Mouse (Mus musculus): ENCODE results near the gene Nbea. TPM values are rescaled to one million over a fixed set of nuclear protein-coding genes. Genes with fewer than 3 reads are reported as not detected.

The Nbea gene
- polyA plus RNA-seq, 1 experiment from 2014 or later, result 31.0 TPM

- Histone ChIP-seq H3K4me3 (replicated peaks) (no peak overlapping the region), H3K9ac (no peak overlapping the region), H3K27me3 (no peaks in the 10 kb centered on the region), H3K36me3 (replicated peaks) (0 out of 2 replicates have a peak, but pooled peaks cover 2% of the 10 kb centered on the region), H3K4me1 (no peaks in the 10 kb centered on the region; the same call in none of the 2 replicates), H3K9me3 (no peaks in the 10 kb centered on the region), H3K27ac (no peak overlapping the region), H3K4me2 (no peak overlapping the region)
- no peak for ATAC-seq (ENCODE audit: low FRiP score)
- 90% methylated on average over 6 of the region's 6 CpGs for WGBS
These were observed 366.7 kb downstream of the Nbea start for GRCm38 (mm10) chr3:55816638-55817375.

DNA sequence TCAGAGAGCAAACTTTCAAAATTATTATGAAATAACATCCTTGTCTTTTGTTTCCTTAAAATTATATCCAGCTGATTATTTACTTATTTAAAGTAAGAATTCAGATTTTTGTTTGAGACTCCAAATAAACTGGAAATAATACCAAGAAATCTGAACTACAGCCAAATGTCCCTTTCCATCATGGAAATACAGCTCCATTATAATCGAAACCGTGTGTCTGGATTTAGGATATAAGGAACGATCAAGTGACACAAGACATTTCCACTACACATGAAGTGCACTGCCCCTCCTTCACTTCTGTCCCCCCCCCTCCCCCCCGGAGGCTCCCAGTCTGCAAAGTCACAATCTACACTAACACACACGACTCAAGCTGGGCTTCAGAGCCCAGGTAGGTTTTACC, 367.4 kb downstream of the Nbea start:
- WGBS, result 74% methylated on average over 5 of the region's 5 CpGs
- Histone ChIP-seq H3K9me3 (no peaks in the 10 kb centered on the region), H3K9ac (no peak overlapping the region), H3K27ac (no peak overlapping the region), H3K4me1 (no peaks in the 10 kb centered on the region; the same call in none of the 2 replicates), H3K4me2 (no peak overlapping the region), H3K36me3 (replicated peaks) (0 out of 2 replicates have a peak, but pooled peaks cover 2% of the 10 kb centered on the region), H3K27me3 (no peaks in the 10 kb centered on the region), H3K4me3 (replicated peaks) (no peak overlapping the region)
- no peak for ATAC-seq (ENCODE audit: low FRiP score)

DNA sequence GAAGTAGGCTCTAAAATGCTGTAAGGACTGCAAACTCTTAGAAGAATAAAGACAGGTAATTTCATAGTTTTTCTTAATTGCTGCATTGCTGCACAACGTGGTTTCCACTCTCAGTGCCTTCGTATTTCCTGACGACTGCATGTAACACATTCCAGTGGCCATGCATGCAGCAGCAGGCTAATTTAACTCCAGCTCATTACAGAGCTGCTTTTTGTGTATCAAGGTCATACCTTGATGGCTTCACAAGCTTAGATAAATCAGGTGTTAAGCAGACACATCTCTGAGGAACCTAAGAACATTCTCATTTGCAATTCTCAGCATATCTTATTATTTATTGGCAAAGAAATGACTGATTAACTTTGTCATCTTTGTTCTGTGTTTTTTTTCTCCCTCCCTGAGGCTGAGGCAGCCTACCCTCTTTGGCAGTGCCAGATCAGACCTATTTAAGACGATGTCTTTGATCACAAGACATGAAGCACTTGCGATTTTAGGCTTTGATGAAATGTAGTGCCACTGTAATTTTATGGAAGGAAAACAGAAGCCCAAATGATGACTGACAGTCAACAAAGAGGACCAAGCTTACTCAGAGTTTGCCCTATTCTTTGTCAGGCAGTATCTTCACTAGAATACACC, 368.4 kb downstream of the Nbea start:
- H3K27me3 ChIP-seq, result no peaks in the 10 kb centered on the region
- H3K36me3 ChIP-seq (replicated peaks), result 0 out of 2 replicates have a peak, but pooled peaks cover 2% of the 10 kb centered on the region
- 67% methylated on average over 5 of the region's 5 CpGs for WGBS
- no peak overlapping the region for H3K4me2 ChIP-seq
- H3K9me3 ChIP-seq, result no peaks in the 10 kb centered on the region
- no peak overlapping the region for H3K9ac ChIP-seq
- H3K27ac ChIP-seq, result no peak overlapping the region
- H3K4me3 ChIP-seq (replicated peaks), result no peak overlapping the region
- H3K4me1 ChIP-seq, result no peaks in the 10 kb centered on the region; the same call in none of the 2 replicates
- no peak; the same call in 1 of the 2 replicates for ATAC-seq (ENCODE audit: low FRiP score)

DNA sequence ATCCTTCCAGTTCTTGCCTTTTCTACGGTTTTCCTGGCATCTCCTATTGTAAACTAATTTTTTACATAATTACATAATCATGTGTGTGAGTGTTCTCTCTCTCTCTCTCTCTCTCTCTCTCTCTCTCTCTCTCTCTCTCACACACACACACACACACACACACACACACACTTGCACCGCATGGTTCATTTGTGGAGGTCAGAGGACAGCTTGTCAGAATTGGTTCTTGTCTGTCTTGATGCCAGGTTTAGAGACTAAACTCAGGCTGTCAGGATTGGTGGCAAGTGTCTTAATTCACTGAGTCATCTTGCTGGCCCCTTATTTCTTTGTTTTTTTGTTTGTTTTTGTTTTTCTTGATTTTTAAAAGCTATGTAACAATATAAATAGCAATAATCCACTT, 388.7 kb downstream of the Nbea start:
- no peak overlapping the region for H3K9ac ChIP-seq
- peaks cover 3% of the 10 kb centered on the region; the same call in 1 of the 2 replicates for H3K4me1 ChIP-seq
- H3K36me3 ChIP-seq (replicated peaks), result no peaks in the 10 kb centered on the region
- ATAC-seq (ENCODE audit: low FRiP score), result no peak
- H3K4me3 ChIP-seq (replicated peaks), result no peak overlapping the region
- 74% methylated on average over 2 of the region's 2 CpGs for WGBS
- H3K9me3 ChIP-seq, result no peaks in the 10 kb centered on the region
- no peak overlapping the region for H3K4me2 ChIP-seq
- peaks cover 19% of the 10 kb centered on the region for H3K27me3 ChIP-seq
- no peak overlapping the region for H3K27ac ChIP-seq

GRCm38 (mm10) chr3:55793842-55794575, 389.5 kb downstream of the Nbea start:
- H3K4me1 ChIP-seq, result peaks cover 10% of the 10 kb centered on the region; the same call in 1 of the 2 replicates
- H3K4me2 ChIP-seq, result no peak overlapping the region
- no peaks in the 10 kb centered on the region for H3K36me3 ChIP-seq (replicated peaks)
- no peak for ATAC-seq (ENCODE audit: low FRiP score)
- no peaks in the 10 kb centered on the region for H3K9me3 ChIP-seq
- 71% methylated on average over 7 of the region's 7 CpGs for WGBS
- H3K4me3 ChIP-seq (replicated peaks), result no peak overlapping the region
- H3K27ac ChIP-seq, result no peak overlapping the region
- peaks cover 27% of the 10 kb centered on the region for H3K27me3 ChIP-seq
- H3K9ac ChIP-seq, result no peak overlapping the region

DNA sequence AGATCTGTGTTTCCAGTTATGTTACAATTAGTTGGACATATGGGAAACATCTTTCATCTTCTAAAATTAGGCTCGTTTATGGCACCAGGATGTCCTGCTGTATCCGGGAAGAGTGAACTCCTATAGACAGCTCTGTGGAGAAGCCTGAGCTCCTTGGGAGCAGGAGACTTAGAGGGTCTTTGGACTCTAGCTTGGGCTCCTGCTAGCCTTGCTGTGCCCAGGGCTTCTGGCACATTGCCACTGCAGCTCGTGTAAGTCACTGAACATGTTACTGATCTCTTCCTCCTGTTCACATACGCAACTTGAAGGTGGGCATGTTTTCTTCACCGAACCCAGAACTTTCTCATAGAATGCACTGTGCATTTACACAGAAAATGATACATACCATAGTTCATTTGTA, 391.2 kb downstream of the Nbea start:
- Histone ChIP-seq H3K4me1 (peaks cover 21% of the 10 kb centered on the region), H3K36me3 (replicated peaks) (no peaks in the 10 kb centered on the region), H3K4me2 (no peak overlapping the region), H3K27ac (no peak overlapping the region), H3K9me3 (no peaks in the 10 kb centered on the region), H3K4me3 (replicated peaks) (no peak overlapping the region), H3K9ac (no peak overlapping the region), H3K27me3 (peaks cover 32% of the 10 kb centered on the region)
- WGBS, result 82% methylated on average over 5 of the region's 5 CpGs
- no peak for ATAC-seq (ENCODE audit: low FRiP score)

DNA sequence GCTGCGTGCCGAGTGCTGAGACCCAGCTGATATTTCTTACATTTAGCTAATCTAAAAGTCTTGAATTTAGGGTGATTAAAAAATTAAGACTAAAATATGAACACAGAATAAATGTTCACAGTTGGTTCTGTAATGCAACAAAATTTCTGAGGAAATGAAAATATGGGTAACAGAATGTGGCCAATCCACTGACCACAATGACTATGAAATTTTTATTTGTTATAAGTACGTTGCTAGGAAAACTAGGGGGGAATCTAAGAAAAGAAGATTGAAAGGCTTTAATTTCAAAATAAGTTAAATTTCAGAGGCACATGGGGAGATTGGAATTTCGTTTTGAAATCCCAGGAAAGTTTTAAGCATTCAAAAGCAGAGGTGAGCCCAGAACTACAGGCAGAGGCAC, 392.9 kb downstream of the Nbea start:
- Histone ChIP-seq H3K4me2 (no peak overlapping the region), H3K27me3 (peaks cover 45% of the 10 kb centered on the region), H3K9me3 (no peaks in the 10 kb centered on the region), H3K27ac (no peak overlapping the region), H3K36me3 (replicated peaks) (no peaks in the 10 kb centered on the region), H3K9ac (no peak overlapping the region), H3K4me3 (replicated peaks) (no peak overlapping the region), H3K4me1 (peaks cover 22% of the 10 kb centered on the region)
- no peak for ATAC-seq (ENCODE audit: low FRiP score)
- 77% methylated on average over 4 of the region's 4 CpGs for whole genome bisulfite sequencing

GRCm38 (mm10) chr3:55789856-55790255, 393.6 kb downstream of the Nbea start:
- no peak overlapping the region for H3K4me3 ChIP-seq (replicated peaks)
- H3K9me3 ChIP-seq, result no peaks in the 10 kb centered on the region
- WGBS, result 20% methylated on average over 2 of the region's 2 CpGs
- H3K36me3 ChIP-seq (replicated peaks), result no peaks in the 10 kb centered on the region
- no peak overlapping the region for H3K9ac ChIP-seq
- no peak overlapping the region for H3K27ac ChIP-seq
- no peak overlapping the region for H3K4me2 ChIP-seq
- no peak for ATAC-seq (ENCODE audit: low FRiP score)
- H3K4me1 ChIP-seq, result peaks cover 22% of the 10 kb centered on the region
- peaks cover 50% of the 10 kb centered on the region for H3K27me3 ChIP-seq

- Histone ChIP-seq H3K9ac (no peak overlapping the region), H3K4me2 (no peak overlapping the region), H3K27me3 (peaks cover 56% of the 10 kb centered on the region), H3K27ac (no peak overlapping the region), H3K4me1 (peaks cover 27% of the 10 kb centered on the region), H3K36me3 (replicated peaks) (no peaks in the 10 kb centered on the region), H3K9me3 (no peaks in the 10 kb centered on the region), H3K4me3 (replicated peaks) (no peak overlapping the region)
- ATAC-seq (ENCODE audit: low FRiP score), result 0 out of 2 replicates have a peak, but pooled peaks have one; percentile 19
- WGBS, result 7% methylated on average over 5 of the region's 5 CpGs
These were observed 394.8 kb downstream of the Nbea start for GRCm38 (mm10) chr3:55788621-55789201.

DNA sequence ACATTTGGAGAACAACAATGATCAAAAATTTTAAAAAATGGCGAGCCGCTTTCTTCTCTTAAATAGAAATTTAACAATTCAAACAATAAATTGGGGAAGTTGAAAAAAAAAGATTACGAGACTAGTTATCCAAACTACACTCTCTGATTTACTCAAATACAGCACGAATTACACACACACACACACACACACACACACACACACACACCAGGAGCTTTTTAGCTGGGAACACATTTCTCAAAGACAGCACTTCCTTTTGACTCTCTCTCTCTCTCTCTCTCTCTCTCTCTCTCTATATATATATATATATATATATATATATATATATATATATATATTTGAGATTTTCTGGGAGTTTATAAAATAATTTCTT, 395.3 kb downstream of the Nbea start:
- H3K9ac ChIP-seq, result no peak overlapping the region
- H3K36me3 ChIP-seq (replicated peaks), result no peaks in the 10 kb centered on the region
- H3K4me3 ChIP-seq (replicated peaks), result no peak overlapping the region
- H3K4me1 ChIP-seq, result peaks cover 32% of the 10 kb centered on the region
- 5% methylated on average over 4 of the region's 4 CpGs for WGBS
- H3K9me3 ChIP-seq, result no peaks in the 10 kb centered on the region
- no peak for ATAC-seq (ENCODE audit: low FRiP score)
- H3K4me2 ChIP-seq, result peak overlapping the region; percentile 54
- peaks cover 61% of the 10 kb centered on the region for H3K27me3 ChIP-seq
- H3K27ac ChIP-seq, result no peak overlapping the region

GRCm38 (mm10) chr3:55787487-55788213, 395.9 kb downstream of the Nbea start:
- WGBS, result under 1% methylated on average over 54 of the region's 54 CpGs
- peak overlapping the region; percentile 53; the same call in 1 of the 2 replicates for H3K9ac ChIP-seq
- peaks cover 67% of the 10 kb centered on the region for H3K27me3 ChIP-seq
- H3K9me3 ChIP-seq, result no peaks in the 10 kb centered on the region
- peak; percentile 62 for ATAC-seq (ENCODE audit: low FRiP score)
- H3K27ac ChIP-seq, result peak overlapping the region; percentile 63; the same call in 1 of the 2 replicates
- peak overlapping the region; percentile 34 for H3K4me3 ChIP-seq (replicated peaks)
- H3K36me3 ChIP-seq (replicated peaks), result no peaks in the 10 kb centered on the region
- H3K4me1 ChIP-seq, result peaks cover 38% of the 10 kb centered on the region
- peak overlapping the region; percentile 54 for H3K4me2 ChIP-seq
